Mouse (Mus musculus) adrenal gland, postnatal 14 days (tissue): ENCODE measurements around the gene Prmt8. TPM values are rescaled to one million over a fixed set of nuclear protein-coding genes. Genes with fewer than 3 reads are reported as not detected.

ENCODE experiments used
- DNase-seq: peaks from one replicate; pipeline ENCODE4 v3.0.0; 2021; ENCODE audit warnings: mixed read lengths
- total RNA-seq: library from RNA; stranded (reverse); gene quantifications from 2 replicates; pipeline ENCODE4 v1.2.3, GENCODE M21; 2021

Prmt8 gene
- total RNA-seq, 1 experiment from 2014 or later = not detected

DNA sequence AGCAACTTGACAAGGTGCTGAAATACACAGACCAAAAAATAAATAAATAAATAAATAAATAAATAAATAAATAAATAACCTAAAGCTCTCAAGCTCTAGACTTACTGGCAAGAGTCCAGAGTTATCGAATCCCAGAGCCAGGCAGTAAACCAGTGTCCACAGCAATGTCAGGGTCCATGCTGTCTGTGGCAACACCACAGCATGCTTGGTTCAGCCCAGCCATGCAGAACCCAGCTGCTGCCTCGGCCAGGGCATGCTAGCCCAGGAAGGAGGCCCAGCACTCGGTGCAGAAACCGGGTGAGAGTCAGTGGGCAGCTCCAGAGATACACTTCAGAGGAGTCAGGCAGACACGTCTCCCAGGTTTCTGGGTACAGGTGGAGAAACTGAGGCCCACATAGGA, 29.4 kb downstream of the Prmt8 start:
- DNase-seq = no peak

- DNase-seq = peak; percentile 29
These were observed 33.9 kb downstream of the Prmt8 start for GRCm38 (mm10) chr6:127735130-127735981.

DNA sequence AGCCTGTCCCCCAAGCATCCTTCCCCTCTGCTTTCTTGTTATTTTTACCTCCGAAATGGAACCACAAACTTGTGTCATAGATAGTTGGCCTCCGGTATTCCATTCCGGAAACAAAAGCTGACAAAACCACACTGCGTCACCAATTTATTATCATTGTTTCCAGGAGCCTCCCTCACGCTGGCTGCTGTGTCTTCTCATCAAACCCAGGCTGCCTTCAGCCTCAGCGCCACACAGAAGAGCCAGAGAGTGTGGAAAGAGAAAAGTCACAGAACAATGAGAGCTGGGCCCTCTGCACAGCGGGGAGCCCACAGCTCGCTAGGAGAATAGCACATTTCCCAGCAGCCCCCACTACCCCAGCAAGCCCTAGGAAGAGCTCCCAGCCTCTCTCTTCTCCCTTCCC, 46.1 kb downstream of the Prmt8 start:
- DNase-seq = no peak

- peak; percentile 10 for DNase-seq
These were observed 49.4 kb downstream of the Prmt8 start for GRCm38 (mm10) chr6:127719875-127720274.

DNA sequence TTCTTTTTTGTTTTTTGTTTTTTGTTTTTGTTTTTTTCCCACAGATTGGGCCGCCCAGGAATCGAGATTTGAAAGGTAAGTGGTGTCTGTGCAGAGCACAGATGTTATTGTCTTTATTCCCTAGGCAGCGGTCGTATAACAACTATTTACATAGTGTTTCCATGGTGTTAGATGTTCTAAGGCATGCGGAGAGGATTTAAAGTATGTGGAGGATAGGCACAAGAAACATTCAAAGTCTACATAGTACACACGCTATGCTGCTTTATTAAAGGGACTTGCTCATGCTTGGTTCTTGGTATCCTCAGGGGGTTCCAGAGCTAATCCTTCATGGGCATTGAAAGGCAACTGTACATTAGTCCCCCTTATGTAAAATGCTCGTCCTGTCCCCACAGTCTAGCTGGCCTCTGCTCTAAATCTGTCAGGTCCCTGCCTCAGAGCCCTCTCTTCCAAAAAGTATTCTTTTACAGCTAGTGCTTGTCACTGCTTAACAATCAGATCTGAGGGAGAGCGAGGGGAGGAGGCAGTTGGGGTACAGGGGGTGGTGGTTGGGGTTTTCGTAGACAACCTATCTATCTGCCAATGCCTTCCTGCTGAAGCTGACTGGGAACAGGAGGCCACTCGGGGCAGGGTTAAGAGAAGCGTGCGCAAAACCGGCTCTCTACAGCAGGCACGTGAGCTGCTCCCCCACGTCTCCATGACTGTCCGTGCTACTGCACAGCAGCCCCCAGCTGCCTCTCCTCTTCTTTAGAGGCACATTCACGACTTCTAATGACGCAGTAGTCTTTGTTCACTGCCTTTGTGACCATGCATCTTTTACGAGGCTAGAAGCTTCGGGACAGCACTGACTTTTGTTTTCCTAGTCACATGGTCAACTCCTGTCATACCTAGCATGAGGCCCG, 51.8 kb downstream of the Prmt8 start:
- no peak for DNase-seq

GRCm38 (mm10) chr6:127715428-127715827, 53.8 kb downstream of the Prmt8 start:
- no peak for DNase-seq

DNA sequence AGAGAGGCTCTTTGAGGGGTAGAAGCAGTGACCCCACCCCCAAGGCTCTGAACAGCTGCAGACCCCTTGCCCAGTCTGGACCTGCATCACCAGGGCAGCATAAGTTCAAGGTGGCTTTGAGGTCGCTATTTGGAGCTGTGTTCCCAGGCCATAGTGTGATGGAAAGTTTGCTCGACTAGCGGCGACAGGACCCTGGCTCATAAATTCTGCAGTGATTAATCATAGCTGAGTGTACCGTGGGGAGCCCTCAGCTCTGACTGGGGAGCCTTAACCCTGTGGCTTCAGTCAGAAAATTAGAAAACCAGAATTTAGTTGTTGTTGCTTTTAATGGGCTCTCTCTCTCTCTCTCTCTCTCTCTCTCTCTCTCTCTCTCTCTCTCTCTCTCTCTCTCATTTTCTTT, 54.4 kb downstream of the Prmt8 start:
- no peak for DNase-seq

GRCm38 (mm10) chr6:127708218-127708628, 61.0 kb downstream of the Prmt8 start:
- no peak for DNase-seq

DNA sequence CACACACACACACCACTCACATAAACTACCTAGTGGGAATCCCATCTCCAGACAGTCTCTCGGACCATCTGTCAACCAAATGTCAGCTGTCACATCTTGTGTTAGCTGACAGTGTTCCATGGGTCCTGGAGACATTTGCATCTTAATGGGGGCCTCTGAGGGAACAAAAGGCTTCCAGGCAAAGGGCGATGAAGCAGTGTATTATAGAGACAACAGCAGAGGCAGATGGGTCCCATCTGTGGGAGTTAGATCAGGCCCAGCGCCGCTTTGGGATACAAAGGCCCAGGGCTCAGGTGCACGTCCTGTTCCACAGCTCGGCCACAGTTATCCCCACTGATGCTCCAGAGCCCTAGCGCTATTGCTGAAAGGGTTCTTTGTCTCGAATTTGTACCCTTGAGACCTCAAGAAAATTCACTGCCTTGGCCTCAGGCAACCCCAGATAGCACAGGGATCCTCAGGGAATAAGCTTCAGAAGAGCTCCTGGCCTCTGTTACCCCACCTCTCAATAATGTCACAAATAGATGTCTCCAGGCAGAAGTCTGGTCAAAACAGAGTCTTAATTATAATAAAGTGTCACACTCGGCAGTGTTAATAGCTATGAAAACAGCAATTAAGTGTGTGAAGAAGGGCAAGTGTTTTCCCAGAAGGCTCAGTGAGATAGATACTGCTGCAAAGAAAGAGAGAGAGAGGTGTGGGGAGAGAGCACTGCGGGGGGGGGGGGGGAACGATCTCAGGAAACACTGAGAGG, 68.1 kb downstream of the Prmt8 start:
- no peak for DNase-seq

DNA sequence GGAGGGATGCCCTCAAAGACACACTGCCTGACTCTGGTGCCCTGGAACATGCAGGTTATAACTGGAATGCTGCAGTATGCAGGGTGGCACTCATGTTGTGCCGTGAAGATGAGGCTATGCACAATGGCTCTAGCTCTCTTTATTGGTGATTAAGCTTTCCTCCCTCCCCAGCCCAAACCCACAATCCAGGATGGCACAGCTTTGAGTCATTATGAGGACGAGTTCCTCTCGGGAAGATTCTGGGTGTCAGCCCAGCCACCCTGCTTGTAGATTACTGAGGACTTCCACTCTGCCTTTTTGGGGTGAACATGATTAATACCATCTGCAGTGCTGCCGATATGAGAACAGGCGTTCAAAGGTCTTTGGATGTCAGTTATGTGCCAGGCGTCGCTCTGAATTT, 75.6 kb downstream of the Prmt8 start:
- DNase-seq = no peak

- no peak for DNase-seq
These were observed 77.0 kb downstream of the Prmt8 start for GRCm38 (mm10) chr6:127692298-127692697.

DNA sequence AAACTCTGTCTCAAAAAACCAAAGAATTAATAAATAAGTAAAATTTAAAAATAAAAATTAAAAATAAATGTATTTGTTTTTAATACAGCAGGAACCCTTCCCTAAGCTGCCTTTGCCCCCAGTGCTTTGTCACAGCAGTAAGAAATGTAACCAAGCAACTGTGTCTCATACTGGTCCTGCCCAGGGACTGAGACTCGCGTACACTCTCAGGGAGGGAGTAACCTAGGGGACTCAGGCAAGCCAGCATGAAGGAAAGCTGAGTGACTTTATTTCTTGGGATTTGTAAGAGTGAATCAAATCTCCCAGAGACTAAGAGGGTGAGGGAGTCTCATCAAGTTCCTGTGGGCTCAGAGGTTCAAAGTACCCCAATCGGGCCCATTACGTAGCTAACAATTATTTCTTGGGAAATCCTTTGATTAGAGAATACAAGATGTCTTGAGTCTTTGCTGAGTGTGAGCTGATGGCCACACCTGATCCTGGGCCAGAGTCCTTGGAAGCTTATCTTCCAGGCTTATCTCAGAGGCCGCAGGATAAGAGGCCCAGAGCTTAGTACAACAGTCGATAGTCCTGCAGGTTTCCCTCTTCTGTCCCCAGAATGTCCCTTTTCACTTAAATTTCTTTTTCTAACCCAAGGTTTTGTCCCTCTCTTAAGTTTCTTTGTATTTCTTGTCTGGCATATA, 82.0 kb downstream of the Prmt8 start:
- no peak for DNase-seq

DNA sequence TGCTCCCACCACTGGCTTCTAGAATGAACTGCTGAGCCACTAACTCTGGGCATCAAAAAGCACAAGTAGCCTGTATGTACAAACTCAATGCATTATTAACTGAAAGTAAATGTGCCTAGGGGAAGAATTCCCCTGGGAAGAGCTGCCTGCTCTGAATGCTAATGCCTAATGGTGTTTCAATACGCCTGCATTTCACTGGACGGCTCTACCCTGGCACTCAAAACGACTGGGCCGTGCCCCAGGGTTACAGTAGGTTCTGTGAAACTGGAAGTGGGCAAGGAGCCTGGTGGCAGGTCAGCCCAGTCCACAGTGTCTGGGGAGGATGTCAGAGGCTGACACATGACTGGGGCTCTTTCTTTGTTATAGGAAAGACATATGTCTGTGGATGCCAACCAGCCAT, 84.3 kb downstream of the Prmt8 start:
- DNase-seq = peak; percentile 60

- DNase-seq = peak; percentile 55
These were observed 85.7 kb downstream of the Prmt8 start for GRCm38 (mm10) chr6:127683561-127683960.

GRCm38 (mm10) chr6:127680784-127681183, 88.5 kb downstream of the Prmt8 start:
- DNase-seq = no peak

GRCm38 (mm10) chr6:127678998-127679397, 90.3 kb downstream of the Prmt8 start:
- DNase-seq = no peak

GRCm38 (mm10) chr6:127678320-127678719, 91.0 kb downstream of the Prmt8 start:
- no peak for DNase-seq

DNA sequence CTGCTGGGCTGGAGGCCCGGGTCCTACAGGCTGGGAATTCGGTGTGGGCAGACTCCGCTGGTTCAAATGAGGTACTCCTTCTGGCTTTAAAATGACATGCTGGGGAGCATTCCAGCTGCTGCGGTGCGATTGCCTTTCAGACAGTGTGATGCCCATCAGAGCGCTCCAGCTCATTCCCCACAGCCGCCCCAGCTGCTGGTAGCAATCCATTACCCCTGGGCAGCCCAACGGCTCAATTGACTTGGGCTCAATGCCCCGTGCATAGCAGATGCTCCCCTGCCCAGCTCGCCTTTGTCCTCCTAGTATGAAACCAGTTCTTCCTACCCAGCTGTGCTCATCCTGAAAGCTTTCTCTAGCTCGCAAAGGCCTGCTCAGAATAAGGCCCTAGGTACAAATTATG, 92.4 kb downstream of the Prmt8 start:
- DNase-seq = no peak

DNA sequence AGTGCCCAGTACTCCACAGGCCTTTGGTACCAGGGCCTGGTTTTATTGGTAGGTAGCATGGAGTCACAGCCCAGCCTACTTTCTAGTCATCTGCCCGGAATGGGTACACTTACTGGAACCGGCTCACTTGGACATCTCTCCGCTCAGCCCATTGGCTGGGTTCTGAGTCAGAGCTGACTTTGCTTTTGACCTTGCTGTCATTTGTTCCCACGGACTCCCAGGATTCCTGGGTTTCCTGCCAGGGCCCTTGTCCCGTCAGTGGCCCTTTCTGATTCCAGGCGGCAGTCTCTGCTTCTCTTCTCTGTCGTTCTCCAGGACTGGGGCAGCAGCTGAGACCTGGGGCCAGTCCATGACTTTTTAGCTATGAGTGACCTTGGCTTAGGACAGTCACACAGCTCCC, 97.2 kb downstream of the Prmt8 start:
- peak; percentile 69 for DNase-seq

DNA sequence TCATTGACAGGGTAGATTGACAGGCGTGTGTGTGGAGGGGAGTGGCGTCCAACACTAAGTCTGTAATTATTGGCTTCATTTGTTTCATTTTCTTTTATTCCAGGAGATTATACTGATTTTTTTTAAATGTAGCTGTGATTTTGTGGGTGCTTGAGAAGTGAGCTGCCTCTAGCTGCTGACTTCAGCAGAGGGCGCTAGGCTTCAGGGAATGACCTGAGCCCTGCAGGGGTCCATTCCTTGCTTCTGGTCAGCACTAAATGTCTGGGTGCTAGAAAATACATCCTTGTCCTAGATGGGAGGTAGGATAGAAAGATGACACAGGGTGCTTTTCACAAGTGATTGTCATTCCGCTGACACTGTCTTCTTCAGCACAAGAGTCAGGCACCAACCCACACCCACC, 99.2 kb downstream of the Prmt8 start:
- no peak for DNase-seq

DNA sequence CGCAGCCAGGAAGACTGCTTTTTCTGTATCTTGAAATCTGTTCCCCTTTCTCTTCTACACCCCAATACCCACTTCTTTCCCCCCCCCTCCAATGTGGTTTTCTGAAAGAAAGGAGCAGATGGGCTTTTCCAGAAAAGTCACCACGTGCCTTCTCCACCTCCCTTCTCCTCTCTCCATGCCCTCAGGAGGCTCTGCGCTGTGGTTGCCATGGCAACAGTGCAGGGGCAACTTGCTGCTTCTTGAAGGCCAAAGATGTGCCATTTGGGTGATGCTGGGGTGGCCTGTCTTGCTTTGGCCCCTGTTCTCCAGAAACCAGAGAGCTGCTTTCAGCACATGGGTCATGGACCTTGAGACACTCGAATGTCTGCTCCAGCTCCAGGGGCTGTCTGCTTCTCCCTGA, 100.0 kb downstream of the Prmt8 start:
- no peak for DNase-seq

GRCm38 (mm10) chr6:127663263-127663662, 106.0 kb downstream of the Prmt8 start:
- no peak for DNase-seq
